Mouse (Mus musculus) CD4-positive helper T cell, adult 2 months (primary cell): ENCODE results near the gene Fam186b.

Experiments used
- DNase-seq: peaks from one replicate; pipeline ENCODE4 v3.0.0-alpha.2; 2012; ENCODE audit warnings: low read depth, missing footprints, low spot score

Fam186b gene

DNA sequence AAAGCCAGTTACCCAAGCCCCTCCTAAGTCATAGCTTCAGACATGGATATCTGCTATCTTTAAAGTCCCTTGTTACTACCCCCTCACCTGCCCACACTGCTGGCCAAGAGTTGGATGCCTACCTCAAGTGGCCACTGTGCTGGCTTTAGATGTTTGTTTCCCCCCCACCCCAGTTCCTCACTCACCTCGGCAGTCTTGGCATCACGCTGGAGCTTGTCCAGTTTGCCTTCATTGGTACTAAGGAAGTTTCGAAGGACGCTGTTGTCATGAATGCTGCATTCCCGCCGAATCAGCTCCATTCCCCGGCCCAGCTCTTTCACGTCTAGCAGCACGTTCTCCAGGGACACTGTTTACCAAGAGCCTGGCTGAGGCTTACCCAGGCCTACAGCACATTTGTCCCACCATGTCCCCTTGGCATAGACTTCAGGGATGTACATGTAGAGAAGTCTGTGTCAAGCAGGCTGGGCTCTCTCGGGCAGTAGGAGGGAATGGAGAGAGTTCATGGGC lies 24.5 kb upstream of the Fam186b start:
- no peak for DNase-seq

DNA sequence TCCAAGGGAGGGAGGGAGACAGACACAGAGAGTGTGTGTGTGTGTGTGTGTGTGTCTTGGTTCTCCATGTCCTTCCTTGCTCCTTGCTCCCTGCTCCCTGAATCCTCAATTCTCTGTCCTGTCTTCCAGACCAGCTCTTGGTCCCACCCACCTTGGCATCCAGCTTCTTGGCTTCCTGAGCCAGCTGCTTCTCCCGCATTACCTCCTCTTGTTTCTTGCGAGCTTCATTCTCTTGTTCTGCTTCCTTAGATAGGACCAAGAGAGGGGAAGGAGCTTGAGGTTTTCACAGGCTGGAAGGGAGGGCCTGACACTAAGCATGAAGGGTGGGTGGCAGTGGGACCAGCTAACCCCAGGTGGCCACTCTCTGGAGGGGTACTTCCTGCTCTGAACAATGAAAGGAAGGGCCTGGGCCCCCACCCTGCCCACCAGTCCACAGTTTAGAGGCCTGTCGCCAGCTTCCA lies 23.8 kb upstream of the Fam186b start:
- no peak for DNase-seq

DNA sequence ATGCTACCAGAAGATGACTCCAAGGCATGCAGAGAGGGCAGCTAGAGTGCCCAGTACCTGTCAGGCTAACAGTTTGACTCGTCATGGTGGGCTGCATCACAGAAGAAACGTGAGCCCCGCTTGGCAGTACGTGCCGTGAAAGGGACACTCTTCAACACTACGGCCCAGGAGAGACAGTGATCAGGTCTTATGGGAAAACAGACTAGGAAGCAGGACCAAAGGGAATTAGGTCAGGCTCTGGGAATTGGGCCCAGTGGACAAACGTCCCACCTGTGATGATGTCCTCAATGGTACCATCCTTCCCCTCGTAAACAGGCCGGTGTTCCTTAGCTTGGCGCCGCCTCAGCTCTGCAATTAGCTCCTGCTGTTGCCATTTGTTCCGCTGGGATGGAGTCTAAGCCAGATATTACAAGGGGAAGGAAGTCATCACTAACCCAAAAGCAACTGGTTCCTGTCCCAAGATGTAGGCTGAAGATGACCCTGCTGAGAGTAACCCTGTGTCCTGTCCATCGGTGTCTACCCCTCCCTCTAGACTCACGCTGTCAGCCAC lies 23.2 kb upstream of the Fam186b start:
- DNase-seq: no peak

DNA sequence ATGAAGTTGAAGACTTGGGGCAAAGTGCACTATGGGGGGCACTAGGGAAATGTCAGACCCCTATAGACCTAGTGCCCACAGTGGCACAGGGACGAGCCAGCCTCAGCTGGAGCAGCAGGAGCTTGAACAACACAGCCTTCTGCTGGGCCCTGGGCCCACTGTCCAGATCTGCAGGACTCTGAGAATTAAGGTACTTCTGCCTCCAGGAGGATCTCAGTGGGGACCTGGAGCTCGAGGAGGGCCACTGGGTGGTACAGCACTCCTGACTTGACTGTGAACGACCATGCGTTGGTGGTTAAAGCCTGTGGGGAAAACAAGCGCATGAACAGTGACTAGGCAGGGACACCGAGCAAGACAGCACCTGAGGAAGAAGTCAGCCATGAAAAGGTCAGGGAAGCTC lies 22.4 kb upstream of the Fam186b start:
- no peak for DNase-seq

DNA sequence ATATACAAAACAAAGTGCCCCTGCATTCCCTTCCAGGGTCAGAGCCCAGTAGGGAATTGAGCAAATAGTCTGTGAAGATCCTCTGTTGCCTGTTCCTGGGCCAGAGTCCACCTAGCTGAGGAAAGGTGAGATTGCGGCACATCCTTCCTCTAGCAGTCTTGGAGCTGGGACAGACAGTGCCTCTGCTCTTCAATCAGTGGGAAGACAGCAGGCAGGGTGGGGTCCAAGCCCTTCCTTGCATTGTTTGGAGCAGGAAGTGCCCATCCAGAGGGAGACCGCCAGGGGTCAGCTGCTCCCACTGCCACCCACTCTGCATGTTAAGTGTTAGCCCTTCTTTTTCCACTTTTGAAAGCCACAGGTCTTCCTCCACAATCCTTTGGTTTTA lies 21.6 kb upstream of the Fam186b start:
- DNase-seq: no peak

DNA sequence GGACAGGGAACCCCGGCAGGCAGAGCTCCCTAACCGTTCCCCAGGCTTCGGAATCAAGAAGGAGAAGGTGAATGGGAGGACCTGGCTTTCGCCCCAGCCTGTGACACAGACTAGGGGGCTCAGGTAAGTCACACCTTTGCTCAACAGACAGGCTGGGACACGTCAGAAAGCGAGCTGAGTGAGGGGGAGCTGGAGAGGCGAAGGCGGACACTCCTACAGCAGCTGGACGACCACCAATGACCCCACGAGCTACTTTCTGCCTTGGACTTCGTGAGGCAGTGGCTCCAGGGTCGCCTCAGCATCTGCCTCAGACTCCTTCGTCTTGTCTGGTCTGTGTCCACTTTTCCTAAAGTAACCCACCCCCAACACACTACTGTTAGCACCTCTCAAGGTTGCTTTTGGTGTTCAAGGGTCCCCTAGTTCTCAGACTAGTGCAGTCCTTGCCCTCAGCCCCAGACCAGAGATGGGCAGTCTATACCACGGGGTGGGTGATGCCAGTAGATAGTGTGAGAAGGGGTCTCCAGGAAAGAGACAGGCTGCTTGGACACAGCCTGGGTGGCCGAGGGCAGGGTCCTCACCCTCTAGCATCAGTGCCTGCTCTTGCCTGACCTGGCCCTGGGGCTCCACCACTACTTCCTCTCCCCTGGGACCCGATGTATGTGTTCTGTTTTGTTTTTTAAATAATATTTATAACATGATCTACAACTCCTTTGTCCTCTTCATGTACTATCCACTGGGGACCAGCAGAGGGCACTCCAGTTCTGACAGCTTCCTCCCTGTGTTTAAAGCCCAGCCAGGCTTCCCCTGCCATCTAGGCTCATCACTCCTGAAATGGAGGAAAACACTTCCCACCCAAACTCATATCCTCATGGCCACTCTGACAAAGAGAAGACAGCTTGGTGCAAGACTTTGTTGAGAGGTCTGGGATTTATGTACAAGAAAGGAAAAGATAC lies 20.9 kb upstream of the Fam186b start:
- DNase-seq: peak; percentile 72

DNA sequence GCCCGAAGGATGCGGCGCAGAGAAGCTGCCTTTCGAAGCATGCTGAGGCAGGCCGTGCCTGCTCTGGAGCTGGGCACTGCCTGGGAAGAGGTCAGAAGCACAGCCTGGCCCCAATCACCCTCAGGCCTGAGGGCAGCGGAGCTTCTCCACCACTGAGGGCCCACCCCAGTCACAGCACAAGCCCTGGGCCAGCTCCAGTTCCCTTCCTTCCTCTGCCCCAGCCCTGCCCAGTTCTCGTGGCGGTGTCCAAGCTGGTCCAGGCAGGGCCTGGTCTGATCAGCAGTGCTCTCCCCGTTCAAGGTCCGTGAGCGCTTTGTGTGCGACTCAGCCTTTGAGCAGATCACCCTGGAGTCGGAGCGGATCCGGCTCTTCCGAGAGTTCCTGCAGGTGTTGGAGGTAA lies 19.2 kb upstream of the Fam186b start:
- DNase-seq: no peak

DNA sequence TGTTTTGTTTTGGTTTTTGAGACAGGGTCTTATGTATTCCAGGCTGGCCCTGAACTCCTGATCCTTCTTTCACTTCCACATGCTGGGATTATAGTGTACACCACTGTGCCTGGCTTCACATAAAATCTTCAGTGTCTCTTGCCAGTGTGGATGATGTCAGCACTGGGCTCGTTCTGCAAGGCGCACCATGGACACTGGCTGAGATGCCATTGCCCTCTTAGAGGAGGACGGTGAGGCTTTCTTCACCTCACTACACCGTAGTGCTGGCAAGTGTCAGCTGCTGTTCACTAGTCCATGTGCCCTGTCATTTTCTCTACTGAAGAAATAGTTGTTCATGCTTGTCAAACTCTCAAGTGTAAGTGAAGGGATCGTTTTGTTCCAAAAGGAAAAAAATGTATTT lies 14.9 kb upstream of the Fam186b start:
- no peak for DNase-seq

DNA sequence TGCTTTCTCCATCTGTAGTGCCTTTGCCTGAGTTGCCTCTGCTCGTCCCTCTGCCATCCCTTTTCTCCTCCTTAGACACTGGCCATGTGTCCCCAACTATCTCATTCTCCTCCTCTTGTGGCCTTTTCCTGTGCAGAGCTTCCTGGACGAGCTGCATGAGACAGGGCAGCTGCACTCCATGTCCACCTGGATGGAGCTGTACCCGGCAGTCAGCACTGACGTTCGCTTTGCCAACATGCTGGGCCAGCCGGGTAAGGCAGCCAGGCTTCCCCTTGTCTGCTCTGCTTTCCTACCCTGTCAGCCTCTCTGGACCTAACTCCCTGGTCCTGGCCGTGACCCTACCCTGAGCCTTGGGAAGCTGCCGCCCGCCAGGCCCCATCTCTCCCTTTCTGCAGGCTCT lies 13.9 kb upstream of the Fam186b start:
- no peak for DNase-seq

DNA sequence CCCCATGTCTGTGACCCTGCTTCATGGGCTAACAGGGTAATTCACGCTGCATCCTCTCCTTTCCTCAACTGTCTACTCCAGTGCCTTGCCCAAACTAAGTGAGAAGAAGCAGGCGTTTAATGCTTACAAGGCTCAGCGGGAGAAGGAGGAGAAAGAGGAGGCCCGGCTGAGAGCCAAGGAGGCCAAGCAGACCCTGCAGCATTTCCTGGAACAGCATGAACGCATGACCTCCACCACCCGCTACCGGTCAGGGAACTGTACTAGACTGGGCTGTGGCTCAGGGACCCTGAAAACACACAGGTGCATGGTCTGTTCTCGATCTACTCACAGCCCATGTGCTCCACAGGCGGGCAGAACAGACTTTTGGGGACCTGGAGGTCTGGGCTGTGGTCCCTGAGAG lies 11.8 kb upstream of the Fam186b start:
- DNase-seq: no peak

DNA sequence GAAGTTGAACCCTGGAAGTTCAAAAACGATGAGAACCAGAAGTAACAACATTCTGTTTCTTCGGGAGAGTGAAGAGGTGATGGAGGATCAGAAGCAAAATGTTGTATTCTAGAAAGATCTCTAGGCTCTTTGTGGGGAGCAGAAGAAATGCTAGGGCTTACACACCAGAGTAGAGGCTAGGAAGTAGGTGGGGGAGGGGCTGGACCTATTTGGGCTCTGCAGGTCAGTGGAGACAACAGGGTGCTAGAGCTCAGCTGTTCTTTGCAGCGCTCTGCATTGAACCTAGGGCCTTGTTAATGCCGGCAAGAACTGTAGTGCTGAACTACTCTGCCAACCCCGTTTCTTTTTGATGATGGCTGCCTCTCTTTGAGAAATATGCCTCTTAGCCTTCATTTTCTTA lies 525 bp upstream of the Fam186b start:
- peak; percentile 20 for DNase-seq

DNA sequence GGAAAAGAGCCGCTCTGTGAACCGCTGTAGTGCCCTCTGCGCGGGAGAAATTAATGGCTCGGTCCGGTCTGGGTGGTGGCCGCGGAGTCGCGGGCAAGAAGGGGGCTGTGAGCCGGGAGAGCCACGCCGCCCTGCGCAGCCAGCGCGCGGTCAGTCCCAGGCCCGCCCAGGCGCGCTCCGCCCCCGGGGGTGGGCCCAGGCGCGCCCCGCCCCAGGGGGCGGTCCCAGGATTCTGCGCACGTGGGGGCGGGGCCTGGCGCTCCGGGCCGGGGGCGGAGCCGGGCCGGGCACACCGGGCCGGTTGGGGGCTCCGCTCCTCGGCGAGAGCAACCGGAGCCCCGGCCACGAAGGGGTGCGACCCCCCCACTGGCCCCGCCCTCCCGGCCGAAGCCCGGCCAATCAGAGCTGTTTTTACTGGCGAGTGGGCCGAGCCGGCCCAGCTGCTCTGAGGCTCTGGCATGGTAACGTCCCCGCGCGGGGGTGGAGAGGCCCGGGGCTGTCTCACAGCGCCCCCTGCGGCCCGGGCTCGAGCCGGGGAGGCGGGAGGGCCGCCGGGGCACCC lies 794 bp downstream of the Fam186b start, which contains the start of gene Prpf40b:
Gene Prpf40b (plus strand): TSS at position 275 of the 562 bp plus-strand sequence.
- peak; percentile 89 for DNase-seq

DNA sequence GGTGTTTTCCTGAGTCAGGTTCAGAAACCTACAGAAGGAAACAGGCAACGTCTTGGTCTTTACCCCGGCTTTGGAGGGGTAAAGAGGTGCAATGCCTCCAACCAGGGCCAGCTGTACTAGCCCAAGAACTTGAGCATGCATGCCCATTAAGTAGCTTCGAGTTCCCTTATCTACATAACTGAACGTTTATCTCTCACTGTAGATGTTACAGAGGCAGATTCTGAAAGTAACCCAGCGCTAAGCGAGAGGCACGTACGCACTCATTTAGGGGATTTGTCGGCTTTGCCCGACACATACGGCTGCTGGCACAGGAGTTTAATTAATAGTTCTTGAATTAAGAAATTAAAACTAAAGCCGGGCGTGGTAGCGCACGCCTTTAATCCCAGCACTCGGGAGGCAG lies 1.4 kb downstream of the Fam186b start:
- peak; percentile 46 for DNase-seq

DNA sequence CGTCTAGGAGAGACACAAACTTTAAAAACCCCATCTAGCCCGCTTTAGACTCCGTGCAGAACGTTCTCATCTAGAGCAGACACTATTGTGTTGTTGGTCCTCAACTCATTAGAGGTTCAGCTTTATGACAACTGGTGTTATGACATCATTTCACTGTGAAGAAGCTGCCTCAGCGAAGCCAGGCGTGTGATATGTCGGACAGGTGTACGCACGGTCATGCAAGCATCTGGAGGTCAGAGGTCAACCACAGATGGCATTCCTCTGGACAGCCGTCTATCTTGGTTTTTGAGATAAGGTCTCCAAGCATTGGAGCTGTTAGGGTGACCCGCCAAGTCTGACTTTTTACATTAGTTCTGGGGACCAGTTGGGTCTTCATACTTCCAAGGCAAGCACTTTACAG lies 5.1 kb downstream of the Fam186b start:
- no peak for DNase-seq

DNA sequence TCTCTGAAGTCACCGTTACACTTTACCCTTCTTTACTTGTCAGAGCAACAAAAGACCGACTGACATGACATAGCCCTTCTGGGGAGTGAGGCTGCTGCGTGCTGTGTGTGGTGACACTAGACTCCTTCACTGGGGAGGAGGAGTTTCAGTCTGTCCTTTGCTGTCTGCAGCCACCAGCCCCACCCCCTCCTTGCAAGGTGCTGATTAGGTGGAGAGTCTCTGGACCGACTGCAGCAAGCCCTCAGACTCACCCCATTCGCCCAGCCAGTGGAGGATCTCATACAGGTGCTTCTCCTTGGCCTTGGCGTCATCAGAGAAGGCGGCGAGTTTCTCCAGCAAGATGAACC lies 10.5 kb downstream of the Fam186b start:
- DNase-seq: no peak

DNA sequence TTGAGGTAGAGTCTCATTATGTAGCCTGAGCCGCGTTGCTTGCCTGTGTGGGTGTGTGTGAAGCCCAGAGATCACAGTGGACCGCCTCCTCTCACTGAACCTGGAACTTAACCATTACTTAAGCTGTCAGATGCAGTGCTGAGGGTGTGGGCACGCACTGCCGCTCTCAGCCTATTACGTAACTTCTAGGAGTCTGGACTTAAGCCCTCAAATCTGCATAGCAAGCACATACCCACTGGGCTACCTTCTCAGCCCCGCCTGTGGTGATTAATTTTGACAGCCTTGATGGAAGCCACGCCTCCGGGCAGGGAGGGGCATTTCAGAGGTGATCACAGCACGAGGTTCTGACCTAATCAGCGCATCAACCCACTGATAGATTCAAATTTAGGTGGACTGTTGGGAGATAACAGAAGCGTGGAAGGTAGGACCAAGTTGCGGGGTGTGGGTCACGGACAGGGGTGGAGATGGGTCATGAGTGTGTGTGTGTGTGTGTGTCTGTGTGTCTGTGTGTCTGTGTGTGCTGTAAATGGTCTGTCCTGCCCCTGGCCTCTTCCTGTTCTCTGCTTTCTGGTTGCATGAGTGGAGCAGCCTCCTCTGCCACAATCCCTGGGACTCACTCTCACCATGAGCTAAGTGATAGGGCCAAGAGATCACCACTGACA lies 11.0 kb downstream of the Fam186b start:
- peak; percentile 53 for DNase-seq

DNA sequence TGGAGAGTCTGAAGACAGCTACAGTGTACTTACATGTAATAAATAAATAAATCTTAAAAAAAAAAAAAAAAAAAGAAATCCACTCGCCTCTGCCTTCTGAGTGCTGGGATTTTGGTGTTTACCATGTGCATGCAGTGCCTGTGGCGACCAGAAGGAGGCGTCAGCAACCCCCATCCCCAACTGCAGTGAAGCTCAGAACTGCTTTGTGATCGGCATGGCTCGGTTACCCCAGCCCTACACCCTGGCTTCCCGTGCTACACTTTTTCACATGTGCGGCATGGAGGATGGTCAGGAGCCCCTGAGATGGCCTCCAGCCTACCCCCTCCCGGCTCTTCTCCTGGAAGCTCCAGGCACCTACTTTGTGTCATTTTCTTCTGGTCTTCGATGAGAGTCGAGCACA lies 12.2 kb downstream of the Fam186b start:
- DNase-seq: peak; percentile 34

DNA sequence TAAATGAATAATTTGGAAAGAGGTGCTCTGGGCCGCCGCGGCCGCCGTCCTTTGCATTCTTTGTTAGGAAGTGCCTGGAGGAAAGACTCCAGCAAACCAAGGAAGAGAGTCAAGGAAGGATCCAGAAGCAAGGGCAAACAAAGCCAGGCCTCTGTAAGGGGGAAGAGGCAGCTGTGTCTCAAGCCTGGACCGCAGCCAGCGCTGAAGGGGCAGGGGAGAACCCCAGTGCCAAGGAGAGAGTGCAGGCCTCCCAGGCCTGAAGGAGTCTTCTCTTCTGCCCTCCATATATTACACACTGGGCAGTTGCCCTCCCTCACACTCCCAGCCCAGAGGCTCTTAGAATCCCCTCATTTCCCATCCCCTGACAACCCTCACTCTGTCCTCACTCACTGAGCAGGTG lies 17.4 kb downstream of the Fam186b start:
- DNase-seq: no peak

DNA sequence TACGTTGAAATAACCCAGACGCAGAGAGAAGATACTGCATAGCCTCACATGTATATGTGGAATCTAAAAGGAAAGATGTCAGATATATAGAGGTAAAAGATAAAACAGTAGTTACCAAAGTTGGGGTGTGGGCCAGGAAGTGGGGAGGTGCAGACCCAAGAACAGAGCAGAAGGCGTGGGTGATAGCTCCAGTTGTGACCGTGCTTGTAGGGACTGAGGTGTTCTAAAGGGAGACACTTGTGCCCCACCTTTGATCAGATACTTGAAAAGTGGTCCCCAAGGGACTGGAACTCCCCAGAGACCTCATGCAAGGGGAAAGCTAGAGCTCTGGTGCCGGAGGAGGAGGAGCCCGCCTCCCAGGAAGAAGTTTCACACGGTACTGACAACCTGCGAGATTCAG lies 19.6 kb downstream of the Fam186b start:
- peak; percentile 52 for DNase-seq

DNA sequence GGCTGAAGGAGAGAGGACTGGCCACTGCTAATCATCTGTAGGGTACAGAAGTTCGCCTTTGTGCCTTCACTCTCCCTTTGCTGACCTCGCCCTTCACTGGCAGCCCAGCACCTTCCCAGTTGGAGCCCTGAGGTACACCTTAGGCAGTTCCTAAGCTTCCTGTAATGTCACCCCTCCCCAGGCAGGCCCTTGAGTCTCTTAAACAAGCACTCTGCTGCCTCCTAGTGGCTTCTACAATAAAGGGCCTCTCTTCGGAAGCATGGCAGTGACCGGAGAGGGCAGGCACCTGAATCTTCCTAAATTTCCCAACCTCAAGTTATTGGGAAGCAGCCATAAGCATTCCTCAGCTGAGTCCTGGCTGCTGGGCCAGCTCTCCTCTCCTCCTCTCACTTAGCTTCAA lies 30.0 kb downstream of the Fam186b start:
- DNase-seq: peak; percentile 79

DNA sequence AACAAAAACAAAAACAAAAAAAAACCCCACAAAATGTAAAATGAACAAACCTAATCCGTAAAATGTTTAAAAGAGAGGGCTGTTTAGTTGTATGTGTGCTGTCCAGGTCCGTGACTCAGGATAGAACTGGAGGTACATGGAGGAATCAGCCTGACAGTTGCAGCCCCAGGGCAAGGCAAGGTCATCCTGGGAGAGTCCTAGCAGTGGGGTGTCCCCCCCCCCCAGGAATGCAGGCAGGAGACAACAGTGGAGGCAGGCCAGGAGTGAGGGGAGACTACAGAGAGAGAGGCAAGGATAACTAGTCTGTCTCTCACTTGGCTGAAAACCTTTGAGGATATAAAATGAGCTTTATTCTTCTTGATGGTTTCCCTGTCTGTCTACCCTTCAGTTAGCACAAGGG lies 31.3 kb downstream of the Fam186b start:
- DNase-seq: no peak

DNA sequence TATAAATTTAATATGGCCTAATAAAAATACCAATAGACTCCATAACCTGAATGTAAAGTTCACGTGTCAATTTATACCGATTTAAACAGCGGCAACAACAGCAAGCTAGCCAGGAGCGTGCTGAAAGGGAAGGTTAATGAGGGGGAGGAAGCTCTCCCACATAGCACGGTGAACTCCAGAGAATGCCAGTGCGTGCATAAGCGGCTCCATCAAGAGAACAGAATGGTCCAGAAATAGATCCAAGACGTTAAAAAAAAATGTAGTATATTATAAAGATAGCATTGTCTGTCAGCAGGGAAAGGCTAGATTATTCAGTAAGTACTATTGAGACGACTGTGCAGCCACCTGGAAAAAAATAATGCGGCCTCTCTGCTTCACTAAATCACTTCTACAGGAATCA lies 33.0 kb downstream of the Fam186b start:
- DNase-seq: no peak
